Mouse (Mus musculus) liver, embryonic 14 days (tissue): ENCODE results near the gene Fgfbp3. TPM values are rescaled to one million over a fixed set of nuclear protein-coding genes. Genes with fewer than 3 reads are reported as not detected.

Experiments used
- polyA plus RNA-seq: library from polyadenylated mRNA; depleted of rRNA; stranded (reverse); fragments of >200 nt; gene quantifications from 2 replicates; pipeline ENCODE4 v1.2.3, GENCODE M21; 2012; rRNA removed

Fgfbp3 gene
- polyA plus RNA-seq: 1.2 TPM in 2 replicates

GRCm38 (mm10) chr19:36919466-36919865 lies at the start of gene Fgfbp3:
Gene Fgfbp3, minus strand, starts transcription at chr19:36919615.

DNA sequence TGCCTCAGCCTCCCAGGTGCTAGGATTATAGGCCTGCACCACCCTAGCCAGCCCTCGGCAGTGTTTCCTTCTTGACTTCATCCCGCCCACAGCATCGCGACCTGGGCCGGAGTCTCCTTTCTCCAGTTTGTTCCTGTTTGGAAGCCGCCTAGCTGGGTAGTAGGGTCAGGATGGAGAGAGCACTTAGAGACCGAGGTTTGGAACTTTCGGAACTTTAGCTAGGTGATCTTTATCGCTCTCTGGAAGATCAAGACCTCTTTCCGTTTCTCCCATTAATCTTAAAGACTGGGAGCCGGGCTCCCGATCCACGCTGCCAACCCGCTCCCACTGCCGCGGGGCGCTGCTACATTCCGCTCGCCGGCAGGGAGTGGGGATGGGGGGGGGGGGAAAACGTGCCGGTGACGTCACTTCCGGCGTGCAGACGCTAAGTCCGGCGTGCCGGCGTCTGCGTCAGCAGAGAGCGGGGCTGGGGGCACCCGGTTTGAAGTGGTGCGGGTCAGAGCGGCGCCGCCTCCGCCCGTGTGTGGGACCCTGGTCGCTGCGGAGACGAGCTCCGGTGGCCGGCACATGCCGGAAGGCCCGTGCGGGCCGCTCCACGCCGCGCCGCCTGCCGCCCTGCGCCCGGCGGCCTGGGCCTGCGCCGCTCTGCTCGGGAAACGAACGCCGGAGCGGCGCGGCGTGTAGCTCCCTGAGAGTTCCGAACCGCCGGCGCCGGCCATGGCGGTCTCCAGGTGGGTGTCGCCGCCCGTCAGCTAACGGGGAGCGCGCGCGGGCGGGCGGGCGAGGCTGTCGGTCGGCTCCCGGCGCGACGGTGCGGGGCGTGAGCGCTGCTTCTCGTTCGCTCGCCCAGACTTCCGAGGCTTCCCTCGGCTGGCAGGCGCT lies 6.5 kb upstream of the Fgfbp3 start, which contains the start of gene Btaf1:
TSS of gene Btaf1 (plus strand) at position 409 of the 882 bp plus-strand sequence.

Other genes starting within 250 kb of the Fgfbp3 start
- 0.68 and 0.73 TPM in 2 replicates for gene Ppp1r3c, start 183.0 kb downstream of the Fgfbp3 start, polyA plus RNA-seq
- 19.0 and 22.5 TPM in 2 replicates for gene Tnks2, start 85.4 kb downstream of the Fgfbp3 start, polyA plus RNA-seq
- 8.1 and 10.3 TPM in 2 replicates for gene Btaf1, start 6.5 kb upstream of the Fgfbp3 start, polyA plus RNA-seq